Mouse (Mus musculus) liver, embryonic 16.5 days (tissue): ENCODE results near the gene Derl3. TPM values are rescaled to one million over a fixed set of nuclear protein-coding genes. Genes with fewer than 3 reads are reported as not detected.
A peak's percentile ranks its signal among the peaks of the same experiment; 100 is the strongest.

ENCODE experiments used
- ATAC-seq: fragments of 200-750 bp; cut with Nextera tagmentation; 2 replicates; pipeline ENCODE4 v1.8.0; 2017; ENCODE audit warnings: low read depth, mild to moderate bottlenecking, moderate number of reproducible peaks, moderate library complexity
- H3K27ac ChIP-seq: fragments of 300-500 bp; sonication (generic); 2 replicates; pipeline ENCODE4 v1.5.1; 2014; ENCODE audit warnings: mild to moderate bottlenecking, low read length
- H3K27me3 ChIP-seq: fragments of 300-500 bp; sonication (generic); 2 replicates; pipeline ENCODE4 v1.6.1; 2014; ENCODE audit warnings: low read depth, low read length, mixed read lengths; ENCODE audit not compliant: control insufficient read depth, insufficient read depth
- H3K36me3 ChIP-seq: fragments of 300-500 bp; sonication (generic); 2 replicates; pipeline ENCODE4 v1.6.1; 2014; ENCODE audit warnings: mild to moderate bottlenecking; ENCODE audit not compliant: control insufficient read depth, insufficient read depth
- H3K4me1 ChIP-seq: fragments of 300-500 bp; sonication (generic); 2 replicates; pipeline ENCODE4 v1.6.1; 2014; ENCODE audit warnings: low read depth, low read length, mixed read lengths; ENCODE audit not compliant: control insufficient read depth
- H3K4me2 ChIP-seq: fragments of 300-500 bp; sonication (generic); 2 replicates; pipeline ENCODE4 v1.6.1; 2014; ENCODE audit warnings: low read depth, low read length, mixed read lengths
- H3K4me3 ChIP-seq: fragments of 300-500 bp; sonication (generic); 2 replicates; pipeline ENCODE4 v1.5.1; 2014; ENCODE audit warnings: low read depth, mild to moderate bottlenecking, low read length
- H3K9ac ChIP-seq: fragments of 300-500 bp; sonication (generic); 2 replicates; pipeline ENCODE4 v1.6.1; 2014; ENCODE audit warnings: low read depth, low read length
- H3K9me3 ChIP-seq: fragments of 300-500 bp; sonication (generic); replicated peaks from 2 replicates; pipeline ENCODE4 v1.6.1; 2016; ENCODE audit warnings: low read length; ENCODE audit not compliant: control insufficient read depth
- WGBS: fragments of 180-500 bp; shearing (Covaris S2); extraction: QIAGEN DNeasy Blood & Tissue Kit; methylation state at CpG from one replicate; pipeline ENCODE4 v1.1.7; 2014; ENCODE audit not compliant: insufficient replicate concordance; 5-methylcytosine and 5-hydroxymethylcytosine counted together
- polyA plus RNA-seq: library from polyadenylated mRNA; unstranded; fragments of >200 nt; fragmentation: Nextera tagmentation; extraction: Ambion mirVana; gene quantifications from 2 replicates; pipeline ENCODE4 v1.2.1, GENCODE M21; 2015

Derl3 gene
- polyA plus RNA-seq, 1 experiment from 2014 or later = 0.85 TPM

DNA sequence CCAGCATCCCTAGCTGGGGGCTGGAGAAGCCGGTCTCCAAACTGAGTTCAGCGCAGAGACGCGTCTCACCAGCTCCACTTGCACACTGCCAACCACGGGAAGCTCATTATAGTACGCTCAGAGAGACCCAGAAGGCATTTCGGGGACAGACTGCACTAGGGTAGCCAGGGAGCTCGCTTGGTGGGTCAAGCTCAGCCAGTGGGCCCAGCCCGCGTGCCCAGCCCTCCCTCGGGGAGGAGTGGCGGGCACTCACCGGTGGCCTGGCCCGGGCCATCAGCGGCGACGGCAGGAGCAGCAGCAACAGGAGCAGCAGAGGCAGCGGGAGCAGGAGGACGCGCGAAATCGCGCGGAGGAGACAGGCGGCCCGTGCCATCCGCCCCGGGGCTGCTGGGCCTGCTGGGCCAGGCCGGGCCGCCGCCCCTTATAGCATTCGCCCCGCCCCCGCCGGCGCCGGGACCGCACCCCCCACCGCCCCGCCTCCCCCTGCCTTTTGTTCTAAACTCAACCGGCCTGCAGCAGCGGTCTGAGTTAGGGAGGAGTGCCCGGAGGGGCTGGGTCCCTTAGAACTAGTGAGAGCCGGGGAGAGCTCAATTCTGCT lies 39.0 kb downstream of the Derl3 start:
- H3K9me3 ChIP-seq = no peaks in the 10 kb centered on the region
- 2% methylated on average over 44 of the region's 44 CpGs for WGBS
- peak overlapping the region; percentile 74 for H3K4me2 ChIP-seq
- H3K36me3 ChIP-seq = peaks cover 1% of the 10 kb centered on the region; the same call in 1 of the 2 replicates
- H3K4me3 ChIP-seq = peak overlapping the region; percentile 50
- peaks cover 47% of the 10 kb centered on the region for H3K27me3 ChIP-seq
- H3K9ac ChIP-seq = peak overlapping the region; percentile 11; the same call in 1 of the 2 replicates
- ATAC-seq = peak; percentile 30; the same call in 1 of the 2 replicates
- peaks cover 28% of the 10 kb centered on the region for H3K4me1 ChIP-seq
- H3K27ac ChIP-seq = no peak overlapping the region

DNA sequence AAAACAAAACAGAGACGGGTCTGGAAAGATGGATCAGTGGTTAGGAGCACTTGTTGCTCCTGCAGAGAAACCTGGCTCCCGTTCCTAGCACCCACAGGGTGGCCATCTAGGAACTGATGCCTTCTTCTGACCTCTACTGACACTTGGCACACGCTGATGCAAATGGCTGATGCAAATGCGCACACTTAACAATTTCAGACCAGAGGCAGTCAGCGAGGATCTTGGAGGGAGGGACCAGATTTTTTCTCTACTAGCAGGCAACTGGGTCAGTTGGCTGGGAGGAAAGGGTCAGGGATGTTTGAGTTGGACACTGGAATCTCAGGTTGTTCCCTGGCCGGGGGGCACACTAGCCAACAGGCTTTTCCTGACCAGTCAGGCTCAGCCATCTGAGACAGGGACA lies 39.7 kb downstream of the Derl3 start, which contains the start of gene Chchd10:
TSS of gene Chchd10 (plus strand) at position 240 of the 400 bp plus-strand sequence.
- peaks cover 8% of the 10 kb centered on the region; the same call in 1 of the 2 replicates for H3K36me3 ChIP-seq
- 47% methylated on average over 6 of the region's 6 CpGs for WGBS
- ATAC-seq = no peak
- peaks cover 35% of the 10 kb centered on the region for H3K4me1 ChIP-seq
- peak within 1 kb of the TSS; percentile 74 for H3K4me2 ChIP-seq
- peak within 1 kb of the TSS; percentile 11; the same call in 1 of the 2 replicates for H3K9ac ChIP-seq
- no peaks in the 10 kb centered on the region for H3K9me3 ChIP-seq
- peaks cover 47% of the 10 kb centered on the region for H3K27me3 ChIP-seq
- peak within 1 kb of the TSS; percentile 50 for H3K4me3 ChIP-seq
- no peak within 1 kb of the TSS for H3K27ac ChIP-seq

GRCm38 (mm10) chr10:75934991-75935390 lies 41.8 kb downstream of the Derl3 start:
- peaks cover 39% of the 10 kb centered on the region for H3K27me3 ChIP-seq
- 35% methylated on average over 1 of the region's 1 CpGs for WGBS
- no peak overlapping the region for H3K9ac ChIP-seq
- peak overlapping the region; percentile 93 for H3K4me2 ChIP-seq
- no peak for ATAC-seq
- H3K4me3 ChIP-seq = peak overlapping the region; percentile 84; the same call in 1 of the 2 replicates
- H3K36me3 ChIP-seq = peaks cover 8% of the 10 kb centered on the region; the same call in 1 of the 2 replicates
- peak overlapping the region; percentile 58; the same call in 1 of the 2 replicates for H3K27ac ChIP-seq
- peaks cover 43% of the 10 kb centered on the region for H3K4me1 ChIP-seq
- H3K9me3 ChIP-seq = no peaks in the 10 kb centered on the region

DNA sequence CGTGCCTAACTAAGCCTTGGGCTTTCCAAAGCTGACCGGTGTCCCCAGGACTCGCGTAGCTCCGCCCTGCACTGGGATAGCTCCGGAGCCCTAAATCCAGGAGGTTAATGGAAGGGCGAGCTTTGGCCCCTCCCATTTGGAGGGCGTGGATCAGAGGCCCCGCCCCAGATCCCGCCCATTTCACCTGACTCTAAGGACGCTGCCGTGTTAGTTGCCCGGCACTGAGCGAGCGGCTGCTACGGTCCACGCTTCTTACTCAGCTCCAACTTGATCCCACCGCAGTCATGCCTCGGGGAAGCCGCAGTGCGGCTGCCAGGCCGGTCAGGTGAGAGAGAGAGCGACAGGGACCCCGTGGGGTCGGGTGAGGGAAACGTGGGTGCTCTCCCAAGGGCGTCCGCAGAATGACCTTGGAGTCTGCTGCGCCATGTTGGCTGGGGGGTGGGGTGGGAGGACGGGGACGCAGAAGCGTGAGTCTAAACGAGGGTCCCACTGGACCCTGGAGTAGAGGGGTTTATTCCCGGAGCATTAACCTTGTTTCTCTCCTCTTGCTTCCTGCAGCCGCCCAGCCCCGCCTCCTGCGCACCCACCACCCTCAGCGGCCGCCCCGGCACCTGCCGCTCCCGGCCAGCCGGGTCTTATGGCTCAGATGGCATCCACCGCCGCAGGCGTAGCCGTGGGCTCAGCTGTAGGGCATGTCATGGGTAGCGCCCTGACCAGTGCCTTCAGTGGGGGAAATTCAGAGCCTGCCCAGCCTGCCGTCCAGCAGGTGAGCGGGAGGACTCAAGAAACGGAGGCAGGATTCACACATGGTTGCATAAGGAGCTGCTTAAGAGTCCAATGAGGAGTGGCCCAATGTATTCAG lies 42.7 kb downstream of the Derl3 start, which contains the start of gene Mmp11:
TSS of gene Mmp11 (minus strand) at position 817 of the 862 bp plus-strand sequence.
- H3K4me3 ChIP-seq = peak within 1 kb of the TSS; percentile 84
- peak within 1 kb of the TSS; percentile 93 for H3K4me2 ChIP-seq
- WGBS = 2% methylated on average over 51 of the region's 51 CpGs
- ATAC-seq = peak; percentile 78
- no peaks in the 10 kb centered on the region for H3K9me3 ChIP-seq
- peak within 1 kb of the TSS; percentile 81 for H3K9ac ChIP-seq
- H3K36me3 ChIP-seq = peaks cover 8% of the 10 kb centered on the region; the same call in 1 of the 2 replicates
- peak within 1 kb of the TSS; percentile 89 for H3K27ac ChIP-seq
- H3K4me1 ChIP-seq = peaks cover 52% of the 10 kb centered on the region
- H3K27me3 ChIP-seq = peaks cover 30% of the 10 kb centered on the region

GRCm38 (mm10) chr10:75936909-75937667 lies 43.9 kb downstream of the Derl3 start:
- H3K4me2 ChIP-seq = peak overlapping the region; percentile 93
- peak overlapping the region; percentile 63 for H3K9ac ChIP-seq
- H3K9me3 ChIP-seq = no peaks in the 10 kb centered on the region
- peak overlapping the region; percentile 84 for H3K4me3 ChIP-seq
- ATAC-seq = no peak
- peaks cover 50% of the 10 kb centered on the region for H3K4me1 ChIP-seq
- peak overlapping the region; percentile 89 for H3K27ac ChIP-seq
- WGBS = 60% methylated on average over 18 of the region's 18 CpGs
- H3K27me3 ChIP-seq = peaks cover 18% of the 10 kb centered on the region
- peaks cover 8% of the 10 kb centered on the region; the same call in 1 of the 2 replicates for H3K36me3 ChIP-seq

DNA sequence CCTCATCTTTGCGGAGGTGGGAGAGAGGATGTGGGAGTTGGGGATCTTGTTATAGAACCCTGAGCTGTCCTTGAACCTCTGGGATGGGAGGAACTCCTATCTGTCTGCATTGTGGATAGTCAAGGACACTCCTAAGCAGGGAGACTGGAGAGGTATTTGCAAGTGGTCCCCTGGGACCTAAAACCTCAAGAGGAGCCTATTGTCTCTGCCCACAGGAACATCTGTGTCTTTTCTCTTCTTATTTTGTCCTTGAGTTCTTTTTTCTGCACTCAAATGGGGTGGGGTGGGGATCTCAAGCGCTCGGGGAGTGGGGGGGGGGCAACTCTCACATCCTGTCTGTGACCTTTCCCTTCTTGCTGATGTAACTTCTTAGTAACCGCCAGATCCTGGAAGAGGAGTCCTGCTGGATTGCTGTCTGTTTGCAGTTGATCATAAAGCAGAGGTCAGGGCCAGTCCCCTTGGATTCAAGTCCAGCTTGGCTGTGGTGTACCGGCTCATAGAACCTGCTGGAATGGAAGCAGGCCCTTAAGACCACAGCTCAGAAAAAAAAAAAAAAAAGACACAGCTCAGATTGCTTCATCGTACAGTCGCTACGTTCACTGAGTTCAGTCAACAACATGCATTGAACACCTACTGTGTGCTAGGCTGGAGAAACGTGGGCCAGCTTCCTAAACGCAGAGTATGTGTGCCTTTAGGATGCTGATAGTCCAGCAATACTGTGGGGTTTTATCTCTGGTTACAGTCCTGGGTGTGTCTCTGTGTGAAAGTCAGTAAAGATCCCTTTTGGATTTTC lies 44.8 kb downstream of the Derl3 start:
- Histone ChIP-seq H3K9me3 (no peaks in the 10 kb centered on the region), H3K36me3 (peaks cover 8% of the 10 kb centered on the region; the same call in 1 of the 2 replicates), H3K27ac (peak overlapping the region; percentile 89)

GRCm38 (mm10) chr10:75939481-75940234 lies 46.4 kb downstream of the Derl3 start:
- Histone ChIP-seq H3K9me3 (no peaks in the 10 kb centered on the region), H3K9ac (peak overlapping the region; percentile 75), H3K27ac (peak overlapping the region; percentile 87), H3K36me3 (peaks cover 8% of the 10 kb centered on the region; the same call in 1 of the 2 replicates), H3K4me2 (peak overlapping the region; percentile 52), H3K27me3 (no peaks in the 10 kb centered on the region), H3K4me3 (peak overlapping the region; percentile 84), H3K4me1 (peaks cover 43% of the 10 kb centered on the region)
- WGBS = 24% methylated on average over 9 of the region's 9 CpGs
- ATAC-seq = peak; percentile 76

More for the DNA sequence above, 44.8 kb downstream of the Derl3 start:
- peak; percentile 73 for ATAC-seq
- WGBS = 37% methylated on average over 10 of the region's 10 CpGs
- H3K9ac ChIP-seq = peak overlapping the region; percentile 63
- peak overlapping the region; percentile 84 for H3K4me3 ChIP-seq
- peak overlapping the region; percentile 93 for H3K4me2 ChIP-seq
- peaks cover 43% of the 10 kb centered on the region for H3K4me1 ChIP-seq
- H3K27me3 ChIP-seq = peaks cover 9% of the 10 kb centered on the region
